9 mouse cellular contexts compared by ENCODE assay signal in genomic region chr10:8133451-8133952, GRCm38 (mm10).
A peak's percentile ranks its signal among the peaks of the same experiment; 100 is the strongest.
DNase-seq lines count a peak whose midpoint lies in the region; ATAC-seq lines count a peak whose summit lies in the region.
"Had no signal": no experiment of that assay in that cellular context is flagged by ENCODE, and none has a peak within 500 bp of the region (broad histone marks: within the 10 kb centered on the region; RNA-seq: fewer than 3 reads in every experiment).

No protein-coding gene starts in this region.

- H3K4me1 ChIP-seq in embryonic facial prominence, embryonic 13.5 days, result peaks cover 20% of the 10 kb centered on the region
- H3K4me1 ChIP-seq in intestine, embryonic 14.5 days (replicated peaks; ENCODE audit: control insufficient read depth, insufficient read depth, low read length), result peaks cover 21% of the 10 kb centered on the region; the same call in 1 of the 2 replicates

- 21% methylated on average over 13 of the region's 13 CpGs for WGBS in embryonic facial prominence, embryonic 13.5 days
- WGBS in intestine, embryonic 14.5 days, result 39% methylated on average over 13 of the region's 13 CpGs

- no peaks in the 10 kb centered on the region for H3K9me3 ChIP-seq in embryonic facial prominence, embryonic 13.5 days
- no peaks in the 10 kb centered on the region for H3K9me3 ChIP-seq in intestine, embryonic 14.5 days (ENCODE audit: control insufficient read depth, low read length)

- no peak for ATAC-seq in embryonic facial prominence, embryonic 13.5 days (ENCODE audit: insufficient number of reproducible peaks, insufficient read depth, low FRiP score, low TSS enrichment, low read depth)
- 0 out of 2 replicates have a peak, but pooled peaks have one; percentile 36 for ATAC-seq in intestine, embryonic 14.5 days (replicated peaks; ENCODE audit: low FRiP score, low TSS enrichment, low read depth)
- ATAC-seq in frontal cortex, adult (ENCODE audit: low TSS enrichment), result no peak

- DNase-seq in layer of hippocampus, adult 11-12 months (ENCODE audit: low spot score), result peak; percentile 9
- no peak for DNase-seq in layer of hippocampus, postnatal 14 days (ENCODE audit: low spot score in 2 of 2)
- no peak for DNase-seq in intestine, embryonic 14.5 days (ENCODE audit: low spot score)
- peak; percentile 51 for DNase-seq in neural tube, embryonic 10.5 days (ENCODE audit: extremely low spot score, low spot score)
- no peak for DNase-seq in kidney, adult 8-10 months
- DNase-seq in kidney, postnatal 14 days, result no peak
- DNase-seq: cerebellum, adult 8-10 months had no signal

- no peak overlapping the region for H3K9ac ChIP-seq in embryonic facial prominence, embryonic 13.5 days
- H3K9ac ChIP-seq in intestine, embryonic 14.5 days (ENCODE audit: low read length), result no peak overlapping the region

- no peaks in the 10 kb centered on the region for H3K27me3 ChIP-seq in embryonic facial prominence, embryonic 13.5 days
- no peaks in the 10 kb centered on the region for H3K27me3 ChIP-seq in intestine, embryonic 14.5 days (replicated peaks; ENCODE audit: control insufficient read depth, insufficient read depth, low read length)

- H3K4me3 ChIP-seq in embryonic facial prominence, embryonic 13.5 days, result 0 out of 2 replicates have a peak overlapping the region, but pooled peaks have one; percentile 9
- H3K4me3 ChIP-seq in intestine, embryonic 14.5 days (ENCODE audit: low read depth, low read length), result no peak overlapping the region

- no peaks in the 10 kb centered on the region for H3K36me3 ChIP-seq in embryonic facial prominence, embryonic 13.5 days
- no peaks in the 10 kb centered on the region for H3K36me3 ChIP-seq in intestine, embryonic 14.5 days (ENCODE audit: control insufficient read depth, insufficient read depth, low read length)

- peak overlapping the region; percentile 57 for H3K27ac ChIP-seq in embryonic facial prominence, embryonic 13.5 days
- H3K27ac ChIP-seq in intestine, embryonic 14.5 days (ENCODE audit: low read depth), result no peak overlapping the region

- H3K4me2 ChIP-seq in embryonic facial prominence, embryonic 13.5 days, result peak overlapping the region; percentile 44
- 0 out of 2 replicates have a peak overlapping the region, but pooled peaks have one; percentile 16 for H3K4me2 ChIP-seq in intestine, embryonic 14.5 days (ENCODE audit: low read length)

Comparison
In these comparisons a context has a peak if more than half of its experiments do, and no peak if none do; other contexts are left out.
1. DNase-seq: peak in layer of hippocampus, adult 11-12 months (single experiment) and neural tube, embryonic 10.5 days (single experiment); none in layer of hippocampus, postnatal 14 days (0 of 2), intestine, embryonic 14.5 days (single experiment), kidney, adult 8-10 months (0 of 2) and kidney, postnatal 14 days (single experiment).